Mouse (Mus musculus) spleen, adult 18-20 months (tissue): ENCODE measurements at regions not wholly inside any gene's neighbourhood (a gene's known extent, or its start where the extent isn't known, plus 50 kb on each side); places are given as distances from the start of the nearest gene placed in this dataset.

Experiments
- DNase-seq, 2 experiments: peaks; one replicate each; pipeline ENCODE4 v3.0.0; 2022; ENCODE audit warnings: mixed read lengths in 2 of 2

DNA sequence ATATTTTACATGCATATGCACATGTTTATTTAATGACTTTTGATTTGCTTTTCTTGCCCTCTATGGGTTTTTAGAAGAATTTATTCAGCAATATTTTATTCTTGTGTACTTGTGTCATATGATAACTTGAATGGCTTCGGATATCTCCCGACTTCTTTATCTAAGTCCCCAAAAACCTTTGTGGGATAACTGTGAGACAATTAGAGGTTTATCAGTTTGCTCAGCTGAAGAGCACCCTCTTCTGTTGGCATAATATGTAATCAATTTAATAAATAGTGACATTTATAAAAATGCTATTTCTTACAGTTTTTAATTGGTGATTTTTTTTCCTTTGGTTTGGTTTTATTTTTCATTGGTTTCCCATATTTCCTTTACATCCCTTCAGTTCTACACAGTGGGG, 194.2 kb upstream of the Tent5a start:
- no peak for DNase-seq

- no peak for DNase-seq
These were observed 193.8 kb upstream of the Tent5a start for GRCm38 (mm10) chr9:85520941-85521340.

DNA sequence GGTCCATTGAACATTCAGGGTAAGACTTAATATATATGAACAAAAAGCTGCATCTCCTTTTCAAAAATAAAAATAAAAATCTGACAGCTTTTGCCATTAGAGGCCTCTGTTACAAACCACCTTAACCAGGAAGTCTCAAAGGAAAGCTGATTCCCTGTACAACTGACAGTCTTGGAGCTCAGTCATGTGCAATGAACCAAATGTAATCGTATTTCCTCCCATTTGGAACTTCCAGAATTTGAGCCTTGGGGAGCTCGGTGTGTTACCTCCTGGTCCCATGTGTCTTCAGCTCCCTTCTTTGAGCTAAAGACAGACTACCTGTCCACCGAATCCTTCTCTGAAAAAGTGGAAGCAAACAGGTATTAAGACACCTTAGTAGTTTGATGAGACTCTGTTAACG, 171.9 kb upstream of the Tent5a start:
- DNase-seq: no peak

- DNase-seq: no peak
These were observed 170.2 kb upstream of the Tent5a start for GRCm38 (mm10) chr9:85497348-85497747.

GRCm38 (mm10) chr9:85496506-85497239, 169.5 kb upstream of the Tent5a start:
- DNase-seq: no peak

- DNase-seq: no peak
These were observed 167.9 kb upstream of the Tent5a start for GRCm38 (mm10) chr9:85495056-85495455.

DNA sequence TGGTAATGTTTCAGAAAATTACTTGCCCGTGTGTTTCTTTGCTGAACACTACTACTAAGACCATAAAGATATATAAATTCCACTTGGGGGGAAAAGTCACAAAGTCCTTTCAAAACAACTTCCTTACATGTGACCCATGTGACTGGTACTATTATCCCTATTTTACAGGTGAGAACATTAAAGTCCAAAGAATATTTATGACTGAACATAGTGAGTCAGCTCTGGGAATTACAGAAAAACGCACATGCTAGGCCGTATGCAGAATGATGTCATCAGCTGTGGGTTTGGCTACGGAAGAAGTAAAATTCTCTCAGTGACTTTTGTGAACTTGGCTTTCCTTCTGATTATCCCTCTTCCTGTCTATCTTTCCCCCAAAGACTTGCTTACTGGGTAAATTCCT, 166.6 kb upstream of the Tent5a start:
- DNase-seq: no peak

DNA sequence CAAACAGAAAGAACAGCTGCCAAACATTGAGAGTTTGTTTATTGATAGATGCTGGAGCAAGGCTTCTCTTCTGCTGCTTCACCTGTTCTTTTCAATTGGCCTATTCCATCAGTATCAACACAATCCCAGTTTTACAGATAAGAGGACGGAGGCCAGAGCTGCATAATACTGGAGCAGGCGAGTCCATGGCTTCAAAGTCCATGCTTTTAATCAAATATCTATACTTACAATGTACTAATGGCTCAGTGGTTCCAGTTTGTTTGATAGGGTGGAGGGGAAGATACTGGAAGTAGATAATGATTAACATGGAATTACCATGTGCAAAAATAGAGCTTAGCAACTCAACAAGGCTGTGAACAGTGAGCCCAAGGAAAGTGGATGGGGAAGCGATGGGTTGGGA, 163.2 kb upstream of the Tent5a start:
- no peak for DNase-seq

- no peak for DNase-seq
These were observed 160.8 kb upstream of the Tent5a start for GRCm38 (mm10) chr9:85487915-85488314.

DNA sequence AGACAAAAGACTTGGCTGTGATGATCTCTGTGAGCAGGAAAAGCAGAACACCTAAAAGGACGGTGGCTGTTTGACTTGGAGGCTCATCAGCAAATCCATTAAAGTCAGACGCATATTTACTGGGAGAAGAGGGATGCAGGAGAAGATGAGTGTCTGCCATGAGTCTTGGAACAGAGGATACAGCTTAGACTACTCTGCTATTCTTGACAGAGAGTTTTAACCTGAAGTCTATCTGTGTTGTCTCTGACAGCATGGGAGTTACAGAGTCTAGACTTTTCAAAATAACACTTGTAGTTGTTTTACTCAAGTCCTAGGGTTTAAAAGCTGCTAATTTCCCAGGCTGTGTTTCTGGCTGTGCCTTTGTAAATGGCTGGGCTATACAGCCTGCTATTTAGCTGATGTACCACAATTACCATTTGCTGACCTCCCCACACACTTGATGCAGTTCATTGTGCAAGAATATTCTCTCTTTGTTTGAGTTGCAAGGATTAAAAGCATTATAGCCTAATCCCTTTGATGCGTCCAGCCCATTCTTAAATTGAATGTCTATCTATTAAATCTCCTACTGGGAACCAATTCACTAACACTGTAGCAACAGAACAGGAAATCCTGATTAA, 160.0 kb upstream of the Tent5a start:
- no peak for DNase-seq

- no peak for DNase-seq
These were observed 158.6 kb upstream of the Tent5a start for GRCm38 (mm10) chr9:85485749-85486148.

- DNase-seq: no peak
These were observed 156.1 kb upstream of the Tent5a start for GRCm38 (mm10) chr9:85483248-85483647.

- DNase-seq: no peak
These were observed 153.4 kb upstream of the Tent5a start for GRCm38 (mm10) chr9:85480566-85480965.

DNA sequence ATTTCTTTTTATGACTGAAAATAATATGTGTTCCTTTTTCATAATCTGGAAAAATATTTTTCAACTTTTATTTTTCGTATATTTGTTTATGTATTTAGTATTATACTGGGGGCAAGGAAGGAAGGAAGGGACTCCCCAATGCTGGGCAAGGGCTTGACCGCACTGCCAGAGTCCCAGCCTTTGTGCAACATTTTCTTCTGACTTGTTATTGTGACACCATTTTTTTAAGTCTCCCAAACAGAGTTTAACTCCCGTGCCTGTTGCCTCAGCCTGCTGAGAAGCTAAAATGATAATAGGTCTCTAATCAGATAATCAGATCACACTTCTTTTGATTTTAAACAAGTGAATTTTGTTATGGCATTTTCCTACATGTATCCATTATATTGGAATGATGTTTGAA, 148.1 kb upstream of the Tent5a start:
- no peak for DNase-seq

GRCm38 (mm10) chr9:85470264-85470821, 143.2 kb upstream of the Tent5a start:
- no peak for DNase-seq

DNA sequence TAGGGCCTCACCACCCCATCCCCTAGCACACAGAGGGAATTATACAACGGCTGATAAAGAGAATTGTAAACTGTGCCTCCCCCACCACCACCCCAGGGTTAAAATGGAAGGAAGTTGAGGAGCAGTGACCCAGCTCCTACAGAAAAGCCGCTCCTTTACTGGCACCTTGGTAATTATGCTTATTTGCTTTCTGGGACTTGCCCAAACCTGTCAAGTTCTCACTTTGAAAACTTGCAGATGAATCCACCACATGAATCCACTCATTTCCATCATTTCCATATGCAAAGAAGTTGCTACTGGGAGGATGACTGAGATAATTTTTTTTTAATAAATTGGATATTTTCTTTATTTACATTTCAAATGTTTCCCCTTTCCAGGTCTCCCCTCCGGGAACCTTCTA, 142.1 kb upstream of the Tent5a start:
- DNase-seq: no peak

DNA sequence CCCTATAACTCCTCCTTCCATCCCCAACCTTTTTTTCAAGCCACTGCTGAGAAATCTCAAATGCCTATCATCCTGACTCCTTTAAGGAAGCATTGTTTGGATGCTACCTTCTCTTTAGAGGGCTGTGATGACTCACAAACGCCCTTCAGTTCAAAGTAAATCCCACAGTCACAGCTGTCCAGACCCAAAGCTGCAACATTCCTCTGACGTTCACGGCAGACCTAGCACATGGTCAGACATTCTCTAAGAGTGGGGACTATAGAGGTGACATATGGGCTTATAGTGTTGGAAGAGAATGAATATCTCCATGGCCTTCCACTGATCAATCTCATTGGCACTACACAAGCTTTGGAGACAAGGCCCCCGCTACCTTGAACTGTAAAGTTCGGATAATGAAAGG, 139.5 kb upstream of the Tent5a start:
- no peak for DNase-seq

DNA sequence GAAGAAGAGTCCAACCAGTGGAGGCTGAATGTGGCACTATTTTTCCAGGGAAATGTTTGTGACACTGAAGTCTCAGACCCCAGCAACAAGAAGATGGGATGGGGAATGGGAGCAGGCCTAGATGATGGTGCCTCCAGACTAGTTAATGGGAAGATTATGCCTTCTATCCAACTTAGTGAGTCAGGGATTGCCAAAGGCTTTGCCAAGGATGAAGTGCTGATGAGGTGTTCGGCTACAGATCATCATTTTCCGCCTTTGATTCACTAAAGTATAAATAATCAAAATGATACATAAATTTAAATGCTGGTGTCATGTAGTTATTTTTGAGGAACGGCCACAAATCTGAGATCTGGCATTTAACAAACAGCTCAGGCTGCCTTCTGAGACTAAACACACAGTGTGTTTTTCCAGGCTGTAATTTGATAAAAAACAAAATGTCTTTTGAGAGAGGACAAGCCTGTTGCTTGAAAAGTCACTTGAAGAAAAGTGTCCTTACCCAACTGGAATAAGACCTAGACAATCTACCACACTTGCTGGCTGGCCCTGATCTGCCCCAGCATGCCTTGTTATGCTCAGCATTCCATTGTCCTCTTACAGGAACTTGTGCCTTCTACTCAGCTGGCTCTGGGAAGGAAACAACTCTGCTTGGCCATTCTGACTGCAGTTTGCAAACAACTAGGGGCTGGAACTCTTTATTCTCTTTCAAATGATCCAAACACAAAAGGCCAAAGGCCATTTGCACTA, 132.1 kb upstream of the Tent5a start:
- no peak for DNase-seq

DNA sequence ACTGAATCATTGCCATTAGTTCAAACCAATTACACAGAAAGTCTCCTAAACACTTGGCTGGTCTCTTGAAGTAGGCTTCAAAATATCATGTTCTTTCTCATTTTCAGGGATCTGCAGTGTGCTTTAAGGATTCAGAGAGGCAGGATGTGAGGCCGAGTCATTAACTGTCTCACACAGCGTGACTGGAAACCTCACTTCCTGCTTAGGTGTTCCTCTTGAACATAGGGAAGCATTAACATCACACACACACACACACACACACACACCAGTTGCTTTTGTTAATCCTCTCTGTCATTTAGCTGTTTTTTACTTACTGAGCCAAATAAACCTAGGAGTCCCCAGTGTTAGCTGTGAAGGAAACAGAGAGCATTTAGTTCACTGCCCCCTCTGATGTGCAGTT, 131.2 kb upstream of the Tent5a start:
- DNase-seq: no peak

DNA sequence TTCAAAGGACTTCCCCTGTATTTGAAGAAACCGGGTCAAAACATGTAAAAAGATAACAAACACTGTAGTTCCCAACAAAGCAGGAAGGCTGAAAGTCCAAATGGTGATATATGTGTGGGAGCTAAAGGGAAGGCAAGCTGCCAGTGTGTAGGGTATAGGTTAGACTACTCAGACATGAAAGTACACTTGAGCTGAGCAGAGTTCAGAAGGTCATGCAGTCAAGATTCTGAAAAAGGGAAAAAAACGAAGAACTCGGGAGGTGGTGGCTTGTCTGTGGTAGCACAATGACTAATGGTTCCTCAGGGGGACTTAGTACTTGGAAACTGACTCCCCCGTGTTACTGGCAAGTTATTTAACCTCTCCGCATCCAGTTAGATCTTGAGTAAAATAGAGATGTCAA, 130.3 kb upstream of the Tent5a start:
- no peak for DNase-seq

GRCm38 (mm10) chr9:85455382-85455781, 128.2 kb upstream of the Tent5a start:
- no peak for DNase-seq

GRCm38 (mm10) chr9:85452196-85452857, 125.2 kb upstream of the Tent5a start:
- no peak for DNase-seq

- no peak for DNase-seq
These were observed 124.2 kb upstream of the Tent5a start for GRCm38 (mm10) chr9:85451349-85451748.
